Mouse (Mus musculus): ENCODE data around the gene 4930402F06Rik. TPM values are rescaled to one million over a fixed set of nuclear protein-coding genes. Genes with fewer than 3 reads are reported as not detected.

Gene 4930402F06Rik
- polyA plus RNA-seq, 1 experiment from 2014 or later, result not detected

- no peak for DNase-seq (ENCODE audit: low spot score)
- H3K4me1 ChIP-seq (ENCODE audit: control insufficient read depth, insufficient read depth, low read length), result no peaks in the 10 kb centered on the region
- H3K27me3 ChIP-seq (ENCODE audit: control insufficient read depth, insufficient read depth, low read length), result no peaks in the 10 kb centered on the region
- 88% methylated on average over 6 of the region's 6 CpGs for WGBS
- no peak for ATAC-seq (ENCODE audit: insufficient read depth, low FRiP score, low TSS enrichment)
- H3K36me3 ChIP-seq (ENCODE audit: control insufficient read depth, insufficient read depth, low read length), result no peaks in the 10 kb centered on the region
- H3K4me2 ChIP-seq (ENCODE audit: low read depth), result no peak overlapping the region
- no peak overlapping the region for H3K4me3 ChIP-seq (ENCODE audit: low read depth, low read length)
- no peak overlapping the region for H3K27ac ChIP-seq (ENCODE audit: low read depth, low read length)
- H3K9me3 ChIP-seq (ENCODE audit: control insufficient read depth, low read length), result no peaks in the 10 kb centered on the region
- H3K9ac ChIP-seq (ENCODE audit: low read length), result no peak overlapping the region
Measured at GRCm38 (mm10) chr2:35398184-35398828, 1.3 kb upstream of the 4930402F06Rik start.

GRCm38 (mm10) chr2:35397590-35398173 lies 707 bp upstream of the 4930402F06Rik start:
- Histone ChIP-seq H3K9ac (ENCODE audit: low read length) (no peak overlapping the region), H3K9me3 (ENCODE audit: control insufficient read depth, low read length) (no peaks in the 10 kb centered on the region), H3K4me1 (ENCODE audit: control insufficient read depth, insufficient read depth, low read length) (no peaks in the 10 kb centered on the region), H3K36me3 (ENCODE audit: control insufficient read depth, insufficient read depth, low read length) (no peaks in the 10 kb centered on the region), H3K27me3 (ENCODE audit: control insufficient read depth, insufficient read depth, low read length) (no peaks in the 10 kb centered on the region), H3K4me2 (ENCODE audit: low read depth) (no peak overlapping the region), H3K4me3 (ENCODE audit: low read depth, low read length) (no peak overlapping the region), H3K27ac (ENCODE audit: low read depth, low read length) (no peak overlapping the region)
- WGBS, result 56% methylated on average over 11 of the region's 11 CpGs
- no peak for ATAC-seq (ENCODE audit: insufficient read depth, low FRiP score, low TSS enrichment)
- peak; percentile 62 for DNase-seq (ENCODE audit: low spot score)

GRCm38 (mm10) chr2:35385441-35385871 lies 11.5 kb downstream of the 4930402F06Rik start:
- 65% methylated on average over 9 of the region's 9 CpGs for WGBS
- Histone ChIP-seq H3K4me1 (ENCODE audit: control insufficient read depth, insufficient read depth, low read length) (no peaks in the 10 kb centered on the region), H3K4me2 (ENCODE audit: low read depth) (no peak overlapping the region), H3K9me3 (ENCODE audit: control insufficient read depth, low read length) (no peaks in the 10 kb centered on the region), H3K4me3 (ENCODE audit: low read depth, low read length) (no peak overlapping the region), H3K9ac (ENCODE audit: low read length) (no peak overlapping the region), H3K36me3 (ENCODE audit: control insufficient read depth, insufficient read depth, low read length) (no peaks in the 10 kb centered on the region), H3K27ac (ENCODE audit: low read depth, low read length) (no peak overlapping the region), H3K27me3 (ENCODE audit: control insufficient read depth, insufficient read depth, low read length) (no peaks in the 10 kb centered on the region)
- DNase-seq (ENCODE audit: low spot score) (no peak), ATAC-seq (ENCODE audit: insufficient read depth, low FRiP score, low TSS enrichment) (no peak)

- Histone ChIP-seq H3K4me3 (ENCODE audit: low read depth, low read length) (no peak overlapping the region), H3K27me3 (ENCODE audit: control insufficient read depth, insufficient read depth, low read length) (no peaks in the 10 kb centered on the region), H3K4me1 (ENCODE audit: control insufficient read depth, insufficient read depth, low read length) (no peaks in the 10 kb centered on the region), H3K36me3 (ENCODE audit: control insufficient read depth, insufficient read depth, low read length) (no peaks in the 10 kb centered on the region), H3K4me2 (ENCODE audit: low read depth) (no peak overlapping the region), H3K9ac (ENCODE audit: low read length) (no peak overlapping the region), H3K27ac (ENCODE audit: low read depth, low read length) (no peak overlapping the region), H3K9me3 (ENCODE audit: control insufficient read depth, low read length) (no peaks in the 10 kb centered on the region)
- ATAC-seq (ENCODE audit: insufficient read depth, low FRiP score, low TSS enrichment), result no peak
- WGBS, result 80% methylated on average over 9 of the region's 9 CpGs
- no peak for DNase-seq (ENCODE audit: low spot score)
Measured at GRCm38 (mm10) chr2:35379306-35379705, 17.7 kb downstream of the 4930402F06Rik start.

- Histone ChIP-seq H3K4me1 (ENCODE audit: control insufficient read depth, insufficient read depth, low read length) (no peaks in the 10 kb centered on the region), H3K9ac (ENCODE audit: low read length) (no peak overlapping the region), H3K4me2 (ENCODE audit: low read depth) (no peak overlapping the region), H3K9me3 (ENCODE audit: control insufficient read depth, low read length) (no peaks in the 10 kb centered on the region), H3K27me3 (ENCODE audit: control insufficient read depth, insufficient read depth, low read length) (no peaks in the 10 kb centered on the region), H3K4me3 (ENCODE audit: low read depth, low read length) (no peak overlapping the region), H3K27ac (ENCODE audit: low read depth, low read length) (no peak overlapping the region), H3K36me3 (ENCODE audit: control insufficient read depth, insufficient read depth, low read length) (no peaks in the 10 kb centered on the region)
- no peak for DNase-seq (ENCODE audit: low spot score)
- whole genome bisulfite sequencing, result 71% methylated on average over 6 of the region's 6 CpGs
- no peak for ATAC-seq (ENCODE audit: insufficient read depth, low FRiP score, low TSS enrichment)
Measured at GRCm38 (mm10) chr2:35377600-35377999, 19.4 kb downstream of the 4930402F06Rik start.

GRCm38 (mm10) chr2:35373003-35373402 lies 24.0 kb downstream of the 4930402F06Rik start:
- no peak overlapping the region for H3K9ac ChIP-seq (ENCODE audit: low read length)
- no peak for ATAC-seq (ENCODE audit: insufficient read depth, low FRiP score, low TSS enrichment)
- 15% methylated on average over 3 of the region's 3 CpGs for WGBS
- H3K27me3 ChIP-seq (ENCODE audit: control insufficient read depth, insufficient read depth, low read length), result no peaks in the 10 kb centered on the region
- no peak overlapping the region for H3K27ac ChIP-seq (ENCODE audit: low read depth, low read length)
- no peaks in the 10 kb centered on the region for H3K9me3 ChIP-seq (ENCODE audit: control insufficient read depth, low read length)
- H3K36me3 ChIP-seq (ENCODE audit: control insufficient read depth, insufficient read depth, low read length), result no peaks in the 10 kb centered on the region
- H3K4me1 ChIP-seq (ENCODE audit: control insufficient read depth, insufficient read depth, low read length), result no peaks in the 10 kb centered on the region
- DNase-seq (ENCODE audit: low spot score), result peak; percentile 40
- H3K4me2 ChIP-seq (ENCODE audit: low read depth), result no peak overlapping the region
- no peak overlapping the region for H3K4me3 ChIP-seq (ENCODE audit: low read depth, low read length)

GRCm38 (mm10) chr2:35370686-35371085 lies 26.3 kb downstream of the 4930402F06Rik start:
- Histone ChIP-seq H3K27me3 (ENCODE audit: control insufficient read depth, insufficient read depth, low read length) (no peaks in the 10 kb centered on the region), H3K36me3 (ENCODE audit: control insufficient read depth, insufficient read depth, low read length) (no peaks in the 10 kb centered on the region), H3K4me1 (ENCODE audit: control insufficient read depth, insufficient read depth, low read length) (no peaks in the 10 kb centered on the region), H3K4me2 (ENCODE audit: low read depth) (no peak overlapping the region), H3K9ac (ENCODE audit: low read length) (no peak overlapping the region), H3K4me3 (ENCODE audit: low read depth, low read length) (no peak overlapping the region), H3K9me3 (ENCODE audit: control insufficient read depth, low read length) (no peaks in the 10 kb centered on the region), H3K27ac (ENCODE audit: low read depth, low read length) (no peak overlapping the region)
- no peak for ATAC-seq (ENCODE audit: insufficient read depth, low FRiP score, low TSS enrichment)
- DNase-seq (ENCODE audit: low spot score), result no peak

GRCm38 (mm10) chr2:35367629-35368028 lies 29.3 kb downstream of the 4930402F06Rik start, which contains the start of gene 4930568D16Rik:
4930568D16Rik (minus strand) TSS chr2:35367729.
- no peaks in the 10 kb centered on the region for H3K9me3 ChIP-seq (ENCODE audit: control insufficient read depth, low read length)
- H3K27ac ChIP-seq (ENCODE audit: low read depth, low read length), result no peak within 1 kb of the TSS
- no peaks in the 10 kb centered on the region for H3K36me3 ChIP-seq (ENCODE audit: control insufficient read depth, insufficient read depth, low read length)
- H3K9ac ChIP-seq (ENCODE audit: low read length), result no peak within 1 kb of the TSS
- H3K4me2 ChIP-seq (ENCODE audit: low read depth), result no peak within 1 kb of the TSS
- H3K4me1 ChIP-seq (ENCODE audit: control insufficient read depth, insufficient read depth, low read length), result no peaks in the 10 kb centered on the region
- no peak within 1 kb of the TSS for H3K4me3 ChIP-seq (ENCODE audit: low read depth, low read length)
- DNase-seq (ENCODE audit: low spot score) (no peak), ATAC-seq (ENCODE audit: insufficient read depth, low FRiP score, low TSS enrichment) (no peak)
- 91% methylated on average over 2 of the region's 2 CpGs for WGBS
- H3K27me3 ChIP-seq (ENCODE audit: control insufficient read depth, insufficient read depth, low read length), result no peaks in the 10 kb centered on the region

GRCm38 (mm10) chr2:35349184-35349583 lies 47.8 kb downstream of the 4930402F06Rik start:
- no peak overlapping the region for H3K4me3 ChIP-seq (ENCODE audit: low read depth, low read length)
- H3K36me3 ChIP-seq (ENCODE audit: control insufficient read depth, insufficient read depth, low read length), result no peaks in the 10 kb centered on the region
- H3K4me2 ChIP-seq (ENCODE audit: low read depth), result no peak overlapping the region
- no peak for ATAC-seq (ENCODE audit: insufficient read depth, low FRiP score, low TSS enrichment)
- DNase-seq (ENCODE audit: low spot score), result no peak
- H3K27ac ChIP-seq (ENCODE audit: low read depth, low read length), result no peak overlapping the region
- 65% methylated on average over 5 of the region's 5 CpGs for whole genome bisulfite sequencing
- H3K27me3 ChIP-seq (ENCODE audit: control insufficient read depth, insufficient read depth, low read length), result no peaks in the 10 kb centered on the region
- H3K9ac ChIP-seq (ENCODE audit: low read length), result no peak overlapping the region
- H3K9me3 ChIP-seq (ENCODE audit: control insufficient read depth, low read length), result no peaks in the 10 kb centered on the region
- H3K4me1 ChIP-seq (ENCODE audit: control insufficient read depth, insufficient read depth, low read length), result no peaks in the 10 kb centered on the region

All from neural tube, embryonic 11.5 days (tissue).